Mouse (Mus musculus) CH12.LX (cell line): ENCODE results near the gene Zfyve26. TPM values are rescaled to one million over a fixed set of nuclear protein-coding genes. Genes with fewer than 3 reads are reported as not detected.
A peak's percentile ranks its signal among the peaks of the same experiment; 100 is the strongest.

Source experiments
- DNase-seq: peaks from one replicate; pipeline ENCODE4 v3.0.0-alpha.2; 2013; ENCODE audit errors: extremely low read depth
- H3K27ac ChIP-seq: 2 replicates; pipeline ENCODE4 v1.5.1; 2012; ENCODE audit warnings: low read depth, mild to moderate bottlenecking, control low read depth, moderate library complexity; ENCODE audit not compliant: insufficient read depth
- H3K27me3 ChIP-seq: replicated peaks from 2 replicates; pipeline ENCODE3; 2012; ENCODE audit warnings: inconsistent platforms
- H3K36me3 ChIP-seq, 2 experiments: replicated peaks in 1 of 2; 2 replicates each; pipeline versions ENCODE3 to v1.6.1; 2012; ENCODE audit warnings: inconsistent platforms in 1 of 2, low read length in 1 of 2, mild to moderate bottlenecking in 1 of 2, mixed read lengths in 1 of 2, moderate library complexity in 1 of 2; ENCODE audit not compliant: control insufficient read depth in 1 of 2, insufficient read depth in 1 of 2
- H3K4me1 ChIP-seq, 2 experiments: 2 replicates each; pipeline ENCODE4 v1.6.1; 2012; ENCODE audit warnings: inconsistent platforms in 1 of 2, moderate library complexity in 1 of 2; ENCODE audit not compliant: insufficient read depth in 2 of 2, control insufficient read depth in 1 of 2
- H3K4me2 ChIP-seq: 2 replicates; pipeline ENCODE4 v1.6.1; 2012; ENCODE audit warnings: low read depth, mild to moderate bottlenecking, control low read depth; ENCODE audit not compliant: poor library complexity, insufficient read depth, severe bottlenecking
- H3K4me3 ChIP-seq, 3 experiments: fragments of 150-350 bp in 1 of 3; sonication (generic) in 1 of 3; replicated peaks in 1 of 3; 2 replicates each; pipeline versions ENCODE3 to v1.5.1; 2011 to 2012; ENCODE audit warnings: low read depth in 2 of 3, low read length in 2 of 3, mild to moderate bottlenecking in 2 of 3, moderate library complexity in 2 of 3, control low read depth in 1 of 3, improper control_type of control experiment in 1 of 3, inconsistent platforms in 1 of 3, mixed read lengths in 1 of 3; ENCODE audit not compliant: poor library complexity in 1 of 3
- H3K79me2 ChIP-seq: replicated peaks from 2 replicates; pipeline ENCODE4 v1.6.1; 2012; ENCODE audit warnings: mild to moderate bottlenecking, moderate library complexity; ENCODE audit not compliant: control insufficient read depth, poor library complexity, insufficient read depth, severe bottlenecking; ENCODE audit errors: extremely low read depth
- H3K9ac ChIP-seq: 2 replicates; pipeline ENCODE4 v1.6.1; 2012; ENCODE audit warnings: low read depth, mild to moderate bottlenecking, control low read depth, moderate library complexity; ENCODE audit not compliant: insufficient read depth
- H3K9me3 ChIP-seq: replicated peaks from 2 replicates; pipeline ENCODE3; 2012; ENCODE audit warnings: low read length, inconsistent platforms, mixed read lengths
- BHLHE40 ChIP-seq: IDR thresholded peaks from 2 replicates; pipeline ENCODE4 v1.6.1; 2011; ENCODE audit warnings: mild to moderate bottlenecking, low read depth, low read length, improper control_type of control experiment
- CHD1 ChIP-seq: IDR thresholded peaks from 2 replicates; pipeline ENCODE4 v1.6.1; 2012; ENCODE audit warnings: low read depth, low read length, improper control_type of control experiment, inconsistent platforms
- ELF1 ChIP-seq: IDR thresholded peaks from 2 replicates; pipeline ENCODE4 v1.6.1; 2014; ENCODE audit warnings: low read depth, mild to moderate bottlenecking, inconsistent platforms, low read length, improper control_type of control experiment
- ETS1 ChIP-seq: conservative IDR thresholded peaks from 2 replicates; pipeline ENCODE4 v1.6.1; 2012; ENCODE audit warnings: low read depth, mild to moderate bottlenecking, inconsistent platforms, low read length, improper control_type of control experiment, moderate library complexity
- IRF4 ChIP-seq: IDR thresholded peaks from 2 replicates; pipeline ENCODE4 v1.6.1; 2014; ENCODE audit warnings: low read depth, mild to moderate bottlenecking, inconsistent platforms, low read length, improper control_type of control experiment
- JUN ChIP-seq: IDR thresholded peaks from 2 replicates; pipeline ENCODE4 v1.6.1; 2011; ENCODE audit warnings: low read depth, mild to moderate bottlenecking, low read length, improper control_type of control experiment, moderate library complexity; ENCODE audit not compliant: insufficient read depth
- JUND ChIP-seq: conservative IDR thresholded peaks from 2 replicates; pipeline ENCODE4 v1.6.1; 2011; ENCODE audit warnings: low read depth, low read length, improper control_type of control experiment
- MAFK ChIP-seq: IDR thresholded peaks from 2 replicates; pipeline ENCODE4 v1.6.1; 2011; ENCODE audit warnings: low read length, improper control_type of control experiment; ENCODE audit not compliant: insufficient replicate concordance
- MEF2A ChIP-seq: IDR thresholded peaks from 2 replicates; pipeline ENCODE4 v1.6.1; 2014; ENCODE audit warnings: low read depth, mild to moderate bottlenecking, inconsistent platforms, low read length, improper control_type of control experiment, borderline replicate concordance
- NELFE ChIP-seq: IDR thresholded peaks from 2 replicates; pipeline ENCODE4 v1.6.1; 2011; ENCODE audit warnings: low read depth, low read length, improper control_type of control experiment
- NRF1 ChIP-seq: IDR thresholded peaks from 2 replicates; pipeline ENCODE4 v1.6.1; 2014; ENCODE audit warnings: low read depth, mild to moderate bottlenecking, inconsistent platforms, low read length, improper control_type of control experiment, moderate library complexity
- POLR2A ChIP-seq: IDR thresholded peaks from 2 replicates; pipeline ENCODE4 v1.6.1; 2011; ENCODE audit warnings: low read depth, mild to moderate bottlenecking, improper control_type of control experiment, low read length
- RCOR1 ChIP-seq: conservative IDR thresholded peaks from 2 replicates; pipeline ENCODE4 v1.6.1; 2012; ENCODE audit warnings: low read depth, mild to moderate bottlenecking, inconsistent platforms, low read length, improper control_type of control experiment
- TCF12 ChIP-seq: IDR thresholded peaks from 2 replicates; pipeline ENCODE4 v1.6.1; 2014; ENCODE audit warnings: low read depth, mild to moderate bottlenecking, inconsistent platforms, low read length, improper control_type of control experiment
- ZMIZ1 ChIP-seq: IDR thresholded peaks from 2 replicates; pipeline ENCODE4 v1.6.1; 2012; ENCODE audit warnings: low read depth, mild to moderate bottlenecking, inconsistent platforms, low read length, improper control_type of control experiment
- dilution Hi-C: fragments of 300-500 bp; cut with MboI; formaldehyde crosslinking; loops from 2 replicates; pipeline ENCODE4 v1.14.3; 2020; ENCODE audit warnings: low sequenced_read_pairs; ENCODE audit not compliant: extremely low pct_unique_long_range_greater_than_20kb, extremely low pct_ligation_motif_present
- in situ Hi-C: fragments of 300-500 bp; cut with MboI; formaldehyde crosslinking; loops from 3 replicates; pipeline ENCODE4 v1.14.3; 2019; ENCODE audit warnings: low sequenced_read_pairs, low pct_ligation_motif_present, low pct_unique_long_range_greater_than_20kb, mixed read lengths
- polyA plus RNA-seq: library from polyadenylated mRNA; unstranded; fragments of >175 nt; gene quantifications from 2 replicates; pipeline ENCODE4 v1.2.1, GENCODE M21; 2012; ENCODE audit warnings: low read depth; ENCODE audit not compliant: insufficient read length
- total RNA-seq, 2 experiments: library from RNA; depleted of rRNA; stranded (reverse); fragments of 300-350 nt in 1 of 2; fragments of >200 nt in 1 of 2; gene quantifications; 2 replicates each; pipeline ENCODE4 v1.2.3; 2012 to 2014

Gene Zfyve26
- total and polyA plus RNA-seq, 3 experiments = 10.4 to 24.8 (median 16.1) TPM

DNA sequence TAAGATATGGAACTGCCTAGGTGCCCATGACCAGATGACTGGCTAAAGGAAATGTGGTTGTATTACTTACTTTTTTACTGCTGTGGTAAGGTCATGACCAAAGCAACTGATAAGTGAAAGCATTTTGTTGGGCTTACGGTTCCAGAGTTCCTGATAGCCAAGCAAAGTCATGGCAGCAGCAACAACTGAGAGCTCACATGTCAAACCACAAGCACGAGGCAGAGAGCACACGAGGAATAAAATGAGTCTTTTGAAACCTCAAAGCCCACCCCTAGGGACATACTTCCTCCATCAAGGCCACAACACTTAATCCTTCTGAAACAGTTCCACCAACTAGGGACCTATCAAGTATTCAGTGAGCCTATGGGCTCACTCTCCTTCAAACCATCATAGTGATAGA is 94.2 kb downstream of the Zfyve26 start:
- Histone ChIP-seq H3K27ac (no peak overlapping the region), H3K9ac (no peak overlapping the region), H3K9me3 (peaks cover 4% of the 10 kb centered on the region), H3K4me2 (no peak overlapping the region), H3K4me3 (no peak overlapping the region), H3K79me2 (no peaks in the 10 kb centered on the region), H3K36me3 (no peaks in the 10 kb centered on the region), H3K27me3 (no peaks in the 10 kb centered on the region), H3K4me1 (peaks cover 0 to 15% of the 10 kb centered on the region in 2 experiments; a peak in 1 of 4 replicates)
- dilution Hi-C loops = no loop called here
- in situ Hi-C loops = no loop called here
- peak; percentile 22 for DNase-seq
- TF ChIP-seq BHLHE40 (peak; percentile 87), ELF1 (no peak)

DNA sequence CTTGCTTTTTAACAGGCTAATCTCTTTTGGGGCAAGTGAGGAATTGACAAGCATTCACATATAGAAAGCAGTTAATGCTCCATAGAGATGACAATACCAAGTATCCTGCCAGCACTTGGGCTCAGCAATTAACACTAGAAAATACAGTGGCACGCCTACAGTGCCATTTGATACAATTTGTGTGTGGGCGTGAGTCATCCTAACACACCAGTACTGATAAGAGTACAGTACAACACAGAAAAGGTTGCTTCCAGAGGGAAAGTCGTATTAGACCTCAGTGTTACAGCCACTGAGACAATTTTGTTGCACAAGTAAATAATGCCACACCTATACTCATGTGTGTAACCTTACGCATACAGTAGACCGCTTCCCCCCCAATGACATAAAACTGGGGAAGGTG is 99.0 kb downstream of the Zfyve26 start:
- H3K4me3 ChIP-seq = no peak overlapping the region
- H3K27ac ChIP-seq = no peak overlapping the region
- no peak overlapping the region for H3K9ac ChIP-seq
- TF ChIP-seq MAFK = no peak
- no peak for TF ChIP-seq NRF1
- TF ChIP-seq RCOR1 = no peak
- no peak for TF ChIP-seq IRF4
- TF ChIP-seq MEF2A = no peak
- no peak for TF ChIP-seq POLR2A
- no peak for TF ChIP-seq NELFE
- TF ChIP-seq CHD1 = no peak
- no peak for TF ChIP-seq TCF12
- TF ChIP-seq JUND = no peak
- TF ChIP-seq ETS1 = no peak
- TF ChIP-seq ZMIZ1 = no peak
- TF ChIP-seq JUN = no peak
- in situ Hi-C loops (no loop called here), dilution Hi-C loops (no loop called here)
- H3K9me3 ChIP-seq = peaks cover 3% of the 10 kb centered on the region
- no peaks in the 10 kb centered on the region for H3K79me2 ChIP-seq
- peaks cover 0 to 16% of the 10 kb centered on the region in 2 experiments; a peak in 2 of 4 replicates for H3K4me1 ChIP-seq
- H3K36me3 ChIP-seq = no peaks in the 10 kb centered on the region
- no peak overlapping the region for H3K4me2 ChIP-seq
- H3K27me3 ChIP-seq = no peaks in the 10 kb centered on the region
- no peak for DNase-seq
